Mouse (Mus musculus) spleen, postnatal 4 days (tissue): ENCODE results near the gene Hdhd5.
A peak's percentile ranks its signal among the peaks of the same experiment; 100 is the strongest.

Experiments
- DNase-seq, 2 experiments: peaks; one replicate each; pipeline ENCODE4 v3.0.0; 2022; ENCODE audit warnings: low spot score in 2 of 2

Gene Hdhd5

DNA sequence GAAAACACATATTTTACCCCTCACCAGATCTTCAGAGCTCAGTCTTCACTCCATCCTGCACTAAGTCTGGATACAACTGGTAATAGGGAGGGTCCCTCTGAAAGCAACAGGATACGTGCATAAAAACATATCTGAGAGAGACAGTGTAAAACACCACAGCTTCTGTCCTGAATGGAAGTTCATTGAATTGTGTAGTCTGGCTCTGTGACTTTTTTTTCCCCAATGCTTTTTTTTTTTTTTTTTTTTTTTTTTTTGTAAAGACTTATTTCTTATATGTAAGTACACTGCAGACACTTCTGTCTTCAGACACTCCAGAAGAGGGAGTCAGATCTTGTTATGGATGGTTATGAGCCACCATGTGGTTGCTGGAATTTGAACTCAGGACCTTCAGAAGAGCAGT lies 1.5 kb upstream of the Hdhd5 start:
- no peak for DNase-seq

DNA sequence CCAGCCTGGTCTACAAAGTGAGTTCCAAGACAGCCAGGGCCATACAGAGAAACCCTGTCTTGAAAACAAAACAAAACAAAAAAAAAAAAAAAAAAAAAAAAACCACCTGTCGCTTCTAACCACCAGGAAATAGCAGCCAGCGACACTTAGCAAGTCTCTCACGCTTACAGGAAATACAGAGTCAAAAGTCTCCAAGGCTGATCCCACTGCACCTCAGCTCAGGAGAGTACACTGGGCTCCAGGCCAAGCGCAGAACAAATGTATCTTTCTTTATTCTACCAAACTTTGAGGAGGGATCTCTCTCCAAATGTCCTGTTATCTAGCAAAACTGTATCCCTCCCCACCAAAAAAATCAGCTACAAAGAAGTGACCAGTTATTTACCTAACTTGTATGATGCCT lies 2.0 kb downstream of the Hdhd5 start:
- DNase-seq, result no peak

DNA sequence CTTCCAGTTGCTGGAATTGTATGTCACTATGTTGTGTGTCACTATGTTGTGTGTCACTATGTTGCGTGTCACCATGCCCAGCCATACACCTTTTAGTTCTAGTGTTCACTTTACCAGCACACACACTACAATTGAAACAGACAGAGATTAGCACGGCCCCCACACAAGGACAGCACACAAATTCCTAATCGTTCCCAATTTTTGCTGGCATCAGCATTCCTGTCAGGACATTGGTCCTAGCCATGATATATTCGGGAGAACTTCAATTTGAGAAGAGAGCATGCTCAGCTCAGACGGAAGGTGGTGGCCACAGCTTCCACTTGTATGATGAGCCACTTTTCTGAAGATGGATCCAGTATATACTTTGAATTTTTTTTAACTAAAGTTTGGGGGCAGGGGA lies 6.3 kb downstream of the Hdhd5 start:
- DNase-seq, result no peak

DNA sequence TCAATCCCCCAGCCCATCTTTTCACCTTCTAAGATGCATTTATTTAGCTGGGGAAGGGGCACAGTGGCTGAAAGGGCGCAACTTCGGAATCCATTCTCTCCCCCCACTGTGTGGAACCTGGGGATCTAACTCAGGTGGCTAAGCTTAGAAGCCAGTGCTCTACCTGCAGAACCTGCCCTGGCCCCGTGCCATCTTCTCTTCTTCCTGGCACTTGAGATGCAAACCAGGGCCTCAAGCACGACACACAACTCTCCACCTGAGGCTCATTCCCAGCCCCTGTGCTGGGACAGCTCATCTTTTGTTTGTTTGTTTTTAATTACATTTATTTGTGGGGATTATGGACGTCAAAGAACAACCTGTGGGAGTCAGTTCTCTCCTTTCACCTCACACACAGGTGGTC lies 11.5 kb downstream of the Hdhd5 start:
- DNase-seq, result no peak

DNA sequence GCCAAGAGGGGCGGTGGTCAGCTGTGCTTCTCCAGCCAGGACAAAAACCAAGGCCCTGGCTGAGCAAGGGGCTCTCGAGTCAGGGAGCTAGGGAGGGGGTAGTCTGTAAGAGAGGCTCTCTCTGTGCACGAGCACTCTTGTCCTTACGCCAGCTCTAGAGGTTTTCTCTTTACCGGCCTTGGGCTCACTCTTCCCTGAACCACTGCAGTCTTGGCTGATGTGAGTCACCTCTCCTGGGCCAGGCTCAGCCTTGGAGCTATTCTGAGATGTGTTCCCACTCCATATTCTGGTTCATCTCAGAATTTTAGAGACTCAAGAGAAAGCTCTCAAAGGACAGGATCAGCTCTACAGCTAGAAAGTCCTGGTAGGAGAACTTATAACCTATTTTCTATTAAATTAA lies 13.8 kb downstream of the Hdhd5 start:
- no peak for DNase-seq

DNA sequence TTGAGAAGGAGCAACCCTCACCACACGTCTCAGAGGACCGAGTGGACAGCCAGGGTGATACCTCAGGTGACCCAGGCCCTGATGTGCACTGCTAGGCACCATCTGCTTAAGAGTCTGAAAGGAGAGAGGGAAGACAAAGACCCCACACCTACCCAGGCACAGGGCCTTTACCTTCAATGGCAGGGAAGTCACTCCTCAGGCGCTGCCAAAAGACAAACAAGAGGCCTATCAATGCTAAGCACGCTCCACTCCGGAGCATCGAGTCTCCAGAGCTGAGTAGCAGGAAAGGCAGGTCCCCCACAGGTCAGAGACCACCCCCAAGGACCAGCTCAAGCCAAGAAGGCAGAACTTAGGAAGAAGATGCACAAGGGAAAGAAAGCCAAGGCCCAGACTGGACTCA lies 14.2 kb downstream of the Hdhd5 start:
- DNase-seq, result peak in 1 of 2 experiments; percentile 16

DNA sequence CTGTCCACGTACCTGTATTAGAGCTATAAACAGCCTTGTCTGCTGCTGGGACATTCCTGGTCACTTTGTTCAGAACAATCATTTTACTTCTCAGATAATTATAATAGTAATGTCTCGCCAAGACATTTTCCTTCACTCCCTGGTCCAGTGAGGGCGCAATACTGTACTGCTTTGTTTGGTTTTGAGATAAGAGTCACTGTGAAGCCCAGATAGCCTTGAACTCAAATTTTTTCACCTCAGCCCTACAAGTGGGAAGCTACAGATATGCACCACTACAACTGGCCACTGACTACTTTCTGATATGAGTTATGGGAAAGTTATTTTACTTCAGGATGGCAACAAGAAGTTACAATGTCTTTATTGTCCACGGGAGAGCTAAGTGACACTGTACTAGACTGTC lies 14.7 kb downstream of the Hdhd5 start:
- DNase-seq, result peak in 1 of 2 experiments; percentile 15

DNA sequence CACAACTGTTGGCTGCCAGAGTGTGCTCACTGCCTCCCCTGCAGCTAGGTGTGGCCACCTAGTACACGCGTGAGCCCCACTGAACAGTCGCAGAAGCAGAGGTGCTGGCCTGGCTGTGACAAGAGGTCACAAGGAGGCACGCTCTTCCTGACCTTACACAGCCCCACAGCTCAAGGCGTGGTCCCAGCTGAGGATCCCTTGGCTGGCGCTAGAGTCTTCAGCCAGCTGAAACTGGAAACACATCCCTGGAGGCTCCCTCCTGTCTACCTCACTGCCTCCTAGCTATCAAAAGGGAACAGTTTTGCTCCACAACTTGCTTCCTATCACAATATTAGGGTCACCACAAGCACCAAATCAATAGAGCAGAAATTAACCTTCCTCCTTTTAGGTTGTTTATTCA lies 19.9 kb downstream of the Hdhd5 start:
- no peak for DNase-seq

DNA sequence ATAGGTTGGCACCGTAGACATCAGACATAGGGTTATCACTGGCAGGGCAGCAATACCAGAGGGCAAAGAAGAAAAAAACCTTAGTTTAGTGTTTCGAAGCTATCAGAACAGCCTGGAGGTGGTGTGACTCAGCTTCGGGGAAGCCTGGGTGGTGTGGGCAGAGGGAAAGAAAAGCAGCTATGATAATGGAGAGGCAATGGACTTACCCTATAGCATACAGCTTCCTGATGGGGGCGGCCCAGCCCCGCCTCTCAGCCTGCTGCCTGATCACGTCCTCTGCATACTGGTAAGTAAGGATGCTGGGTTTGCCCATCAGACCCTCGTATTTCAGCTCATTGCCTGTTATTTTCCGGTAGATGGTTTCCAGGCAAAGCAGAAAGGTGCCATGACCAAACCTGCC lies 20.7 kb downstream of the Hdhd5 start:
- no peak for DNase-seq

DNA sequence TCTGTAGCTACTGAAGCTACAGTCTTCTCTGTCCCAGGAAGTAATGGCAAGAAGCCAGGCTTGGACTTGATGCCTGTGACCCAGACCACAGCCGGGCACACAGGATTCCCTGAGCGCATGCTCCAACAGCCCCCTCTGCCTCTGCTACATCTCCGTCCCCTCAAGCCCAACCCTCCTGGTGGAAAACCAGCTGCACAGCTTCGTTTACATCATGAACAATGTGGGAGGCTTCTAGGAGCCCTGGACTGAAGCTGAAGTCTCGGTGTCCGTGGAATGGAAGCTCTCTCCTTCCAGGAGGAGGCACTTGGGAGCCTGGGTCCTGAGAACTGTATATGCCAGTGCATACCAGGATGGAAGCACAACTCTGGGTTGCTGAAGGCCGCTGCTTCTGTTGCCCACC lies 21.1 kb downstream of the Hdhd5 start:
- no peak for DNase-seq

DNA sequence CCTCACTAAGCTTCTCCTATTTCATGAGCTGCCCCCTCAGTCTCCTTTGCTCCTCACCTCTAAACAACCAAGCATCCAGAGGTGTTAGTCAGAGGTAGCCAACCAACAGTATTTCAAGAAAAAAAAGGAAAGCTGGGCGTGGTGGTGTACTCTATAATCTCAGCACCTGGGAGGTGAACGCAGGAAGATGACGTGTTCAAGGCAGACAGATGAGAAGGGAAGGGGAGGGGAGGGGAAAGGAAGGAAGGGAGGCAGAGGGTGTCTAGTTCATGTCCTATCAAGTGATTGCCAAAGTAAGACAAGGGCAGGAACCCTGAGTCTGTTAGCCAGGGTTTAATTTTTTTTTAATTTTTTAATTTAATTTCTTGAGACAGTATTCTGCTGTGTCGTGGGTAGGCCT lies 22.5 kb downstream of the Hdhd5 start:
- no peak for DNase-seq

DNA sequence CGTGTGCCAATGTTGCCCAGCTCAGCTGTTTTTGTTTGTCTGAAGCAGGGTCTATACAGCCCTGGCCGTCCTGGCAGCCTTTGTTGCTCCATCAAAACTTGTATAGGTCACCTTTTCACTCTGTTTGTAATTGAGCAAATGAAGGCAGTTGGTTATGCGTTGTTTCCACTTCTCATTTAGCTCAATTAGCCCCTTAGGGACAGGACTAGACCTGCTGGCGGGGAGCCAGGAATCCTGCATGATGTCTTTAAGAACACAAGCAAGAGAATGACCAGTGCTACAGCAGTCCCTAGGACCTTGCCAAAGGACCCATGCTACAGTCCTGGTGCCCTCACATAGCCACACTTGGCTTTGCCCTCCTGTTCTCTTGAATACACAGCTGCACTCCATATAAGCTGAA lies 25.6 kb downstream of the Hdhd5 start:
- no peak for DNase-seq

DNA sequence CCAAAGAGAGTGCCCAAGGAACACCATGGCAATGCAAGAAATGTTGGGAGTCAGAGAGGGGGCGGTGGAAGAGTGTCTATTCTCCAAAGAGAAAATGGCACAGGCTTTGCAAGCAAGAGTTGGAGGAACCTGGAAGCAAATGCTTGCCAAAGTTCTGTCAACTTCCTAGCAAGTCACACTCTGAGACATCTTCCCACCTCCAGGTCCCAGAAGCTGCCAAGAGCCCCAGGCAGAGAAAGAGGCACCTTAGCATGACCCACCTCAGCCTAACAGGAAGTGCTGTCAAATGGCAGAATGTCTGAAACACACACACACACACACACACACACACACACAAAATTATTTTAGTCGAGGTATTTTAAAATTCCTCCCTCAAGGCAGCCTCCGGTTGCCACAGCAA lies 27.1 kb downstream of the Hdhd5 start:
- no peak for DNase-seq

DNA sequence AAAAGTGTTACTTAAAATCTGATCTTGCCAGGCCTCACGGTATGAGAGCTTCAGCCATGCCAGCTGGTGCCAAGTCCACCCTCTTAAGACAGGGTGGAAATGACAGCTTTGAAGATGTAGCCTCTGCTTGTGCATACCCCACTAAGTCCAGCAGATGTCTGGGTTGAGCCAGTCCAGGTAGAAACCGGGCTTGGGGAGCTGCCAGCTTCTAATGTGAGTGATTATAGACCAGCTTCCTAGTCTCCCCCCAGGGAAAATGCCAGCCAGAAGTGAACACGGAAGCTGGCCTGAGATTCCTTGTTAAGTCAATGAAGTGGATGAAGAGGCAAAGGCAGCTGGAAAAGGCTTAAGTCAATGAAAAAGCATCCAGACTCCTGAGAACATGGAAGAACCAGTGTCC lies 34.6 kb downstream of the Hdhd5 start:
- DNase-seq, result no peak

DNA sequence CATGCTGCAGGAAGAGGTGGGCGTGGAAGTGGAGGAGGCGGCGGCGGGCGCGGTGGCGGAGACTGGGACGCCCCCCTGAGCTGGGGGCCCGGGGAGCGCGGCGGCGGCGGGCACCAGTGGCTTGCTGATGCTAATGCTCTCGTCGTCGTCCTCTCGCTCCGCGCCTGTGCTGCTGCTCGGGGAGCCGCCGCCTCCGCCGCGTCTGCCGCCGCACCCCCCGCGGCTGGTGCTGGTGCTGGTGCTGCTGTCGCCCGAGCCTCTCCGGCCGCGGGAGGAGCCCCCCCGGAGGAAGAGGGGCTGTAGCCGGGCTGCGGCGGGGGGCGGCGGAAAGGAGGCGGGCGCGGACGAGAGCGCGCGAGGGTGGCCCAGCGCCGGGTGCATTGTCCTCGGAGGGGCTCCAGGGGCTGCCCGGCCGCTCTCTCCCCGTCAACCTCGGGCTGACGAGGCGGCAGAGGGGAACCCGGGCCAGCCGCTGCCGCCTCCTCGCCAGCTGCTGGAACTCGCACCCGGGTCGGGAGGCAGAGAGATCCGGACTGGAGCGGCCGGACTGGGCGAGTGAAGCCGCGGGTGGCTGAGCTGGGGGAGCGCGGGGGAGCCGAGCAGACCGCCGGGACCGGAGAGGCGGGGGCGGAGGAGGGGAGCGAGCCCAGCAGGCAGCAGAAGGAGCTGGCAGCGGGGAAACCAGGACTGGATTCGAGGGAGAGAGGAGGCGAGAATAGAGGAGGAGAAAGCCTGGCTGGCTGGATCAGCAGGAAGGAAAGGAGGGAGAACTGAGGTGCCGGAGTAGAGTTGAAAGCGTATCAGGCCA lies 37.5 kb downstream of the Hdhd5 start, which contains the start of gene Tmem121b:
Tmem121b (minus strand) TSS at position 434 of the 808 bp plus-strand sequence.
- DNase-seq, result peak in 1 of 2 experiments; percentile 74

DNA sequence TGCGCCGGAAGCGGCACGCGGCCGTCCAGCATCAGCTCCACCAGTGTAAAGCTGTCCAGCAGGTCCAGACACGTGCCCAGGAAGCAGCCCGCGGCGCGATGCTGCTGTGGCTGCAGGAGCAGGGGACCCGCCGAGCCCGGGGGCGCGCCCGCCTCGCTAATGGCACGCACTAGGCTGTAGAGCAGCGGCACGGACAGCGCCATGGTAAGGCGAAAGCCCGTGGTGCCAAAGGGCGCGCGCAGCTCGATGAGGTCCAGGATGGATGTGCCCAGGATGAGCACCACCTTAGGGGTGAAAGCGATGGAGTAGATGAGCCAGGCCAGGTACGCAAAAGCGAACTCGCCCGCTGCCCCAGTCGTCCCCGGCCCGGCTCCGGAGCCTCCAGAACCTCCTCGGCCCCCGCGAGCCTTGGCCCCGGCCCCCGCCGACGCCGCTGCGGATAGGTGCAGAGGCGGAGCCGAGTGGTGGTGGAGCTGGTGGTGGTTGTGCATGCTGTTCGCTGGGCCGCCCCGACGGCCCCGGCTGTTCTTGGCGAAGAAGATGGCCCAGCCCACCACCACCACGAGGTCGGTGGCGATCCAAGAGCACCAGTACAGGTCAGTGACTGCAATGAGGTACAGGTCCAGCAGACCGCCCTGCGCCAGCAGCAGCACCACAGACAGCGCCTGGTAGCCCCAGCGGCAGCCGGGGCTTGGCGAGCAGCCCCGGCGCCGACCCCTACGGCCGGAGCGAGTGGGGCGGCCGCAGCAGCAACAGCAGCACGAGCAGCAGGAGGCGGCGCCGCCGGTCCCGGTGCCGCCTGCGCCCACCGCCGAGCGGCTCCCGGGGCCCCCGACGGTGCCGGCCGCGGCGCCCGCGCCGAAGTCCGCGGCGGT lies 38.4 kb downstream of the Hdhd5 start:
- peak in 1 of 2 experiments; percentile 76 for DNase-seq

DNA sequence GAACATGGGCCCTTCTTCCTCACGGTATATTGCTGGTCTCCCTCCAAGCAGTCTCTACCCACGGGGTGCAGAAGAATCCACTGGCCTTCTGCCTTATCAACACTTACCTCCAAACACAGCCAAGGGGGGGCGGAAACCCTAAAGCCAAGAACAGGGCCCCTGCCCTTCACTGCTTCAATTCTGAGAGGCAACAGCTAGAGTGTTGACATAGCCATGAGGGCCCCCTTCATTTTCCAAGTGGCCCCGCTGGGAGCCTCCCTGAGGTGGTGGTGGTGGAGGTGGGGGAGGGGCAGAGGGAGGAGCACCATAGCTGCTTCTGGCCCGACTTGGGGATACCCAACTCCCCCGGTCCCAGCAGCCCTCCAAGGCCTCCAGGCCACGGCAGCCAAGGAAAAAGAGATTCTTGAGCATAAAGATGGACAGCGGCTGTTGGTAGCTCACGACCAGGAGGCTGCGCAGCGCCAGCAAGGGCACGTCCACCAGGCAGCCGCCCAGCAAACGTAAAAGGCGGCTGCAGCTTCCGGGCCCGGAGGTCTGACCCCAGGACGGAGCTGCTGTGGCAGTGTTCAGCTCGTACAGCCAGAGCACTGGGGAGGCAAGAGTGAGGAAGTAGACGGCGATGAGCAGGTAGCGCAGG lies 39.1 kb downstream of the Hdhd5 start:
- no peak for DNase-seq

DNA sequence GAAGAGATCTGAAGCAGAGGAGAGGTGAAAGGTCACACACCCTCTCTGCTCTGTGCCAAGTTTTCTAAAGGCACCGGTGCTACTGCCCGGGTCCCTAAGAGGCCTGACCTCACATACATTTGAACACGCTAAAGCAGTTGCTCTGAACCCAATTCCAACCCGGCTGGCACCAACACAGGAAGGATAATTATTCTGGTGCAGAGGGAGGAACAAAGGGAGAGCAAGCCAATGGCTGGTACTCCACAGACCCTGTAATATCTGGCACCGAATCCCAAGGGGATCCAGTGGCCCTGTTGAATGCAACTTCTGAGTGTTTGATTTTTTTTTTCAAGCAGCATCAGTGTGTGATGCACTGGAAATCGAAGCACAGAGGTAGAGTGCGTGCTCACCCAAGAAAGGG lies 40.1 kb downstream of the Hdhd5 start:
- no peak for DNase-seq

DNA sequence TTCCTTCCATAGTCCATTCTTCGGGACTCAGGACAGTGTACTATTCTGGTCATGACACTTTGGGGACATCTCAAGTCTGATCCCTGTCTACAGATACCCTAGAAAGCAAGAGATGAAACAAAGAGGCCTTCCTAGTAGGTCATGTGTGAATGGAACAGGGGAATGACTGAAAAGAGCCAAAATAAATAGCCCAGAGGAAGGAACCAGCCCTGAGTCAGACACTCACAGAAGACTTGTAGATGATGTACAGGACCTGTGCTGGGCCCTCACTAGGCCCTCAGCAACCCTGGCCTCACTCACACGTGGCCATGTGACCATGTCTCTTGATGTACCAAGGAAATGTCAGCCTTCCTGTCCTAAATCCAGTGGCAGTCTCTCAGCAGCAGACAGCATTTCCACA lies 41.7 kb downstream of the Hdhd5 start:
- no peak for DNase-seq

DNA sequence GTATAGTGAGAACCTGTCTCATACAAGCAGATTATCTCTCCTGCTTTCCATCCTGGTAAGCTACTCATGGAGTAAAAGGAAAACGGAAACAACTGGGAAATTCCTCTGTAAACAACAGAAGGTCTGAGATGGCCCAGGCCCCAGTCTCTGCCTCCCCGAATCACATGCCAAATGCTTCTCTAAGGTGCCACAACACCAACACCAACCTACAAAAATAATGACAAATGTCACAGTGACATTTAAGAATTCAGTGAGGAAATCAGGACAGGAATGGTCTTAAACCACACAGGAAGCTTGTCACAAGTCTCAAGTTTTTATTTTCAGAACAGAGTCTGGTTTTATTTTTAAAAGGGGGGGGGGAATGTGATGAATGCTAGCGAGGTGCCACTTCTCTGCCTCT lies 42.5 kb downstream of the Hdhd5 start:
- no peak for DNase-seq

DNA sequence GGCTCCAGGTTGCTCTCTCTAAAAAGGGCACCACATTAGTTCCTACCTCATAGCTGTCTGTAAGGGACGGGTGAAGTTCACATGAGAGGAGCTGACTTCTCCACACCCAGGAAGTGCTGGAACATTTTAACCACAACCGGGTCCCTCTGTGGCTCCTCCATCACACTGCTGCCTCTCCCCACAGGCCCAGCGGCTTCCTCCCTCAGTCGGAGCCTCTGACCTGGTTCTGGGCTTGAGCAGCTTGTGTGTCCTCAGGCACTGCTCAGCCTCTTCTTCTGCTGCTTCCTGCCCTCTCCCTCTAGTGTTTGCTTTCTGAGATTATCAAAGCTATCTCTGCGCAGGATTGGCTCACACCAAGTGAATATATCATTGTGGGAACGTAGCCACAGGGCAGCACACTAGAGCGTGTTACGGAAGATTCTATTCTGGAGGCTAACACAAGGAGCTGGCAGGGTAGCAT lies 45.0 kb downstream of the Hdhd5 start:
- DNase-seq, result no peak

DNA sequence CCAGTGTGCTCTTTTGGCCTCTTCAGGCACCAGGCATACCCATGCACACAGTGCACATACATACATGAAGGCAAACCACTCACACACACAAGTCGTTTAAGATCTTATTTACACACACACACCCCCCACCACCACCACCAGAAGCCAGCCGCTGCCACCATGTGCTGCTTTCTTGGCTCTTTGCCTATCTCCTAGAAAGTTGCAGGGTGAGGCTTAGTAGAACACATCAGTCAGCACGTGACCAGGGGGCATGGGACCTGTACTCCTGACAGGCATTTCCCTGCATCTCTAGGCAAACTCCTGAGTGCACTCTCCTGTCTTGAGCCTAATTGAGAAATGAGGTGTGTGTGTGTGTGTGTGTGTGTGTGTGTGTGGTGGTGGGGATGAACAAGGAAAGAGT lies 46.1 kb downstream of the Hdhd5 start:
- no peak for DNase-seq
